Mouse (Mus musculus): Measurements from ENCODE around the gene Mfap2.
A peak's percentile ranks its signal among the peaks of the same experiment; 100 is the strongest.

Gene Mfap2

GRCm38 (mm10) chr4:141010118-141010517 lies at the start of gene Mfap2:
TSS of gene Mfap2 (plus strand) at chr4:141010418.
- no peak for DNase-seq (ENCODE audit: low spot score)

GRCm38 (mm10) chr4:140960781-140961466 lies 49.3 kb upstream of the Mfap2 start, which contains the start of gene Sdhb:
TSS of gene Sdhb (plus strand) at chr4:140961203.
- peak; percentile 98 for DNase-seq (ENCODE audit: low spot score)

- DNase-seq (ENCODE audit: low spot score) = no peak
Measured at GRCm38 (mm10) chr4:140961467-140962206, 48.6 kb upstream of the Mfap2 start.

- no peak for DNase-seq (ENCODE audit: low spot score)
Measured at GRCm38 (mm10) chr4:140962207-140962909, 47.9 kb upstream of the Mfap2 start.

GRCm38 (mm10) chr4:140962950-140963349 lies 47.3 kb upstream of the Mfap2 start:
- DNase-seq (ENCODE audit: low spot score) = peak; percentile 80

GRCm38 (mm10) chr4:140963941-140964597 lies 46.1 kb upstream of the Mfap2 start:
- no peak for DNase-seq (ENCODE audit: low spot score)

GRCm38 (mm10) chr4:140964620-140965019 lies 45.6 kb upstream of the Mfap2 start:
- peak; percentile 70 for DNase-seq (ENCODE audit: low spot score)

- no peak for DNase-seq (ENCODE audit: low spot score)
Measured at GRCm38 (mm10) chr4:140967386-140968159, 42.6 kb upstream of the Mfap2 start.

- DNase-seq (ENCODE audit: low spot score) = no peak
Measured at GRCm38 (mm10) chr4:140971691-140972090, 38.5 kb upstream of the Mfap2 start.

GRCm38 (mm10) chr4:140974408-140974807 lies 35.8 kb upstream of the Mfap2 start:
- no peak for DNase-seq (ENCODE audit: low spot score)

- no peak for DNase-seq (ENCODE audit: low spot score)
Measured at GRCm38 (mm10) chr4:140975356-140975755, 34.9 kb upstream of the Mfap2 start.

- DNase-seq (ENCODE audit: low spot score) = no peak
Measured at GRCm38 (mm10) chr4:140977278-140977677, 32.9 kb upstream of the Mfap2 start.

GRCm38 (mm10) chr4:140977886-140978692 lies 32.1 kb upstream of the Mfap2 start:
- peak; percentile 76 for DNase-seq (ENCODE audit: low spot score)

GRCm38 (mm10) chr4:140981605-140982004 lies 28.6 kb upstream of the Mfap2 start:
- DNase-seq (ENCODE audit: low spot score) = no peak

GRCm38 (mm10) chr4:140982808-140983207 lies 27.4 kb upstream of the Mfap2 start:
- no peak for DNase-seq (ENCODE audit: low spot score)

GRCm38 (mm10) chr4:140983442-140983841 lies 26.8 kb upstream of the Mfap2 start:
- peak; percentile 48 for DNase-seq (ENCODE audit: low spot score)

GRCm38 (mm10) chr4:140984544-140984943 lies 25.7 kb upstream of the Mfap2 start:
- DNase-seq (ENCODE audit: low spot score) = no peak

GRCm38 (mm10) chr4:140986024-140986710 lies 24.1 kb upstream of the Mfap2 start:
- DNase-seq (ENCODE audit: low spot score) = no peak

GRCm38 (mm10) chr4:140986711-140987395 lies 23.4 kb upstream of the Mfap2 start, which contains the start of gene Atp13a2:
TSS of gene Atp13a2 (plus strand) at chr4:140986873.
- peak; percentile 83 for DNase-seq (ENCODE audit: low spot score)
